Mouse (Mus musculus) liver, embryonic 14.5 days (tissue): ENCODE data around the gene Med27.

Source experiments
- CTCF ChIP-seq: IDR thresholded peaks from 2 replicates; pipeline ENCODE4 v1.5.1; 2016; ENCODE audit warnings: antibody characterized with exemption, low read depth, control low read depth
- EP300 ChIP-seq: IDR thresholded peaks from 2 replicates; pipeline ENCODE4 v1.6.1; 2016; ENCODE audit warnings: antibody characterized with exemption, low read depth

GRCm38 (mm10) chr2:29563986-29564385, 217.4 kb downstream of the Med27 start:
- TF ChIP-seq CTCF (no peak), EP300 (no peak)
